Comparison of ENCODE assay signal across 16 mouse cellular contexts in genomic region chr7:66043552-66044459, GRCm38 (mm10). TPM values are rescaled to one million over a fixed set of nuclear protein-coding genes. Genes with fewer than 3 reads are reported as not detected.
DNase-seq lines count a peak whose midpoint lies in the region; ATAC-seq and TF ChIP-seq lines count a peak whose summit lies in the region.
"Had no signal": no experiment of that assay in that cellular context is flagged by ENCODE, and none has a peak within 500 bp of the region (broad histone marks: within the 10 kb centered on the region; RNA-seq: fewer than 3 reads in every experiment).

Gm45213 (plus strand) TSS chr7:66043602.

- WGBS in forebrain, embryonic 14.5 days: 84% methylated on average over 10 of the region's 10 CpGs
- WGBS in olfactory bulb, adult 2 months: 77% methylated on average over 10 of the region's 10 CpGs

- no peaks in the 10 kb centered on the region for H3K36me3 ChIP-seq in forebrain, embryonic 14.5 days (ENCODE audit: control insufficient read depth, insufficient read depth, low read length)
- H3K36me3 ChIP-seq: intestine, embryonic 15.5 days; liver, embryonic 12.5 days had no signal

- no peak within 1 kb of the TSS for H3K4me3 ChIP-seq in forebrain, embryonic 14.5 days (ENCODE audit: low read depth, low read length)
- H3K4me3 ChIP-seq in olfactory bulb, adult 2 months (ENCODE audit: insufficient read depth, low read depth, low read length): no peak within 1 kb of the TSS
- H3K4me3 ChIP-seq: intestine, embryonic 15.5 days; left cerebral cortex, adult 2 months; liver, embryonic 12.5 days had no signal

- no peaks in the 10 kb centered on the region; the same call in 1 of the 2 replicates for H3K4me1 ChIP-seq in forebrain, embryonic 14.5 days (ENCODE audit: control insufficient read depth, insufficient read depth, low read length)
- H3K4me1 ChIP-seq in olfactory bulb, adult 2 months (ENCODE audit: control insufficient read depth, insufficient read depth, low read length): peaks cover 27% of the 10 kb centered on the region
- H3K4me1 ChIP-seq: intestine, embryonic 15.5 days had no signal

- H3K4me2 ChIP-seq in forebrain, embryonic 14.5 days (ENCODE audit: low read length): no peak within 1 kb of the TSS
- H3K4me2 ChIP-seq: intestine, embryonic 15.5 days; liver, embryonic 12.5 days had no signal

- H3K9ac ChIP-seq in forebrain, embryonic 14.5 days (ENCODE audit: low read length): no peak within 1 kb of the TSS
- H3K9ac ChIP-seq: intestine, embryonic 15.5 days; liver, embryonic 12.5 days had no signal

- intact Hi-C loops in left cerebral cortex, postnatal 4 days (cut with DNase I): no loop called here
- intact Hi-C loops in left cerebral cortex, postnatal 25 days (cut with DNase I): no loop called here

- DNase-seq in left cerebral cortex, postnatal 4 days: peak; percentile 69
- no peak for DNase-seq in left cerebral cortex, adult 8-10 months (ENCODE audit: low spot score in 2 of 2)
- DNase-seq in cerebellum, adult 18-20 months: peak; percentile 76 to 78
- DNase-seq in forebrain, embryonic 14.5 days (ENCODE audit: low spot score): peak; percentile 37
- no peak for DNase-seq in gastrocnemius, postnatal 4 days (ENCODE audit: low spot score in 2 of 2)
- DNase-seq in adrenal gland, postnatal 10 days: no peak
- DNase-seq in left cerebral cortex, postnatal 25 days (ENCODE audit: low spot score in 2 of 2): no peak
- DNase-seq: kidney, postnatal 4 days; lung, postnatal 10 days had no signal

- no peak within 1 kb of the TSS; the same call in 1 of the 2 replicates for H3K27ac ChIP-seq in forebrain, embryonic 14.5 days (ENCODE audit: low read depth, low read length)
- H3K27ac ChIP-seq in olfactory bulb, adult 2 months (ENCODE audit: insufficient read depth, low read depth, low read length): no peak within 1 kb of the TSS; the same call in 1 of the 2 replicates
- H3K27ac ChIP-seq: intestine, embryonic 15.5 days; left cerebral cortex, adult 2 months; liver, embryonic 12.5 days had no signal

- peak; percentile 32; the same call in 1 of the 2 replicates for ATAC-seq in forebrain, embryonic 14.5 days
- ATAC-seq: intestine, embryonic 15.5 days; liver, embryonic 12.5 days had no signal

- TF ChIP-seq POLR2A in olfactory bulb, adult 2 months (IDR thresholded peaks at IDR 0.05; ENCODE audit: insufficient read depth, low read depth, low read length): no peak

- no peaks in the 10 kb centered on the region for H3K9me3 ChIP-seq in forebrain, embryonic 14.5 days (replicated peaks; ENCODE audit: control insufficient read depth, low read length)
- H3K9me3 ChIP-seq: intestine, embryonic 15.5 days; liver, embryonic 12.5 days had no signal

- no peaks in the 10 kb centered on the region for H3K27me3 ChIP-seq in forebrain, embryonic 14.5 days (replicated peaks; ENCODE audit: control insufficient read depth, insufficient read depth, low read length)

- no peak for TF ChIP-seq CTCF in olfactory bulb, adult 2 months (IDR thresholded peaks at IDR 0.05; ENCODE audit: insufficient read depth, low read depth, low read length)

RNA-seq across cellular contexts. Expression of gene Gm45213, which starts in this region (rescaled TPM):
- not detected for total RNA-seq in left cerebral cortex, postnatal 4 days (2021)
- total RNA-seq in left cerebral cortex, adult 8-10 months (2022): not detected
- not detected in 2 replicates for polyA plus RNA-seq in forebrain, embryonic 14.5 days (2014; fragmentation: Nextera tagmentation; extraction: Ambion mirVana)
- polyA plus RNA-seq in olfactory bulb, adult 2 months (2012; ENCODE audit: insufficient read depth, insufficient read length, low replicate concordance, missing spikeins): not detected in 2 replicates
- not detected for total RNA-seq in gastrocnemius, postnatal 4 days (2021)
- not detected for total RNA-seq in adrenal gland, postnatal 10 days (2021)
- not detected for total RNA-seq in left cerebral cortex, postnatal 25 days (2021)
- total RNA-seq: adrenal gland, adult 18-20 months; gastrocnemius, adult 18-20 months; left cerebral cortex, adult 2 months had no signal
- polyA plus RNA-seq: heart, embryonic 14.5 days; intestine, embryonic 15.5 days; liver, embryonic 12.5 days had no signal

Comparison
In these comparisons a context has a peak if more than half of its experiments do, and no peak if none do; other contexts are left out.
1. Peak in DNase-seq in left cerebral cortex, postnatal 4 days; RNA of the gene not detected or under 1 TPM.
2. Peak in DNase-seq and ATAC-seq in forebrain, embryonic 14.5 days; RNA of the gene not detected or under 1 TPM.
3. DNase-seq: peak in cerebellum, adult 18-20 months (2 of 2); none in left cerebral cortex, adult 8-10 months (0 of 2), gastrocnemius, postnatal 4 days (0 of 2), adrenal gland, postnatal 10 days (single experiment) and left cerebral cortex, postnatal 25 days (0 of 2).